Mouse (Mus musculus) intestine, embryonic 14.5 days (tissue): ENCODE data around the gene Tox3. TPM values are rescaled to one million over a fixed set of nuclear protein-coding genes. Genes with fewer than 3 reads are reported as not detected.
A peak's percentile ranks its signal among the peaks of the same experiment; 100 is the strongest.

Experiments
- ATAC-seq: fragments of 200-750 bp; cut with Nextera tagmentation; replicated peaks from 2 replicates; pipeline ENCODE4 v1.8.0; 2017; ENCODE audit warnings: low read depth, moderate number of reproducible peaks, moderate TSS enrichment, moderate library complexity; ENCODE audit not compliant: low FRiP score, low TSS enrichment
- DNase-seq: peaks from one replicate; pipeline ENCODE4 v3.0.0-alpha.2; 2018; ENCODE audit warnings: low spot score
- H3K27ac ChIP-seq: fragments of 300-500 bp; sonication (generic); 2 replicates; pipeline ENCODE4 v1.5.1; 2014; ENCODE audit warnings: low read depth, mild to moderate bottlenecking, control low read depth
- H3K27me3 ChIP-seq: fragments of 300-500 bp; sonication (generic); replicated peaks from 2 replicates; pipeline ENCODE4 v1.6.1; 2014; ENCODE audit warnings: low read length, control low read depth; ENCODE audit not compliant: control insufficient read depth, insufficient read depth
- H3K36me3 ChIP-seq: fragments of 300-500 bp; sonication (generic); 2 replicates; pipeline ENCODE4 v1.6.1; 2014; ENCODE audit warnings: low read length, control low read depth; ENCODE audit not compliant: control insufficient read depth, insufficient read depth
- H3K4me1 ChIP-seq: fragments of 300-500 bp; sonication (generic); replicated peaks from 2 replicates; pipeline ENCODE4 v1.6.1; 2014; ENCODE audit warnings: low read length, control low read depth, mixed read lengths; ENCODE audit not compliant: control insufficient read depth, insufficient read depth
- H3K4me2 ChIP-seq: fragments of 300-500 bp; sonication (generic); 2 replicates; pipeline ENCODE4 v1.6.1; 2014; ENCODE audit warnings: low read length
- H3K4me3 ChIP-seq: fragments of 300-500 bp; sonication (generic); 2 replicates; pipeline ENCODE4 v1.5.1; 2014; ENCODE audit warnings: low read depth, low read length, control low read depth, mixed read lengths
- H3K9ac ChIP-seq: fragments of 300-500 bp; sonication (generic); 2 replicates; pipeline ENCODE4 v1.6.1; 2014; ENCODE audit warnings: mild to moderate bottlenecking, low read length
- H3K9me3 ChIP-seq: fragments of 300-500 bp; sonication (generic); 2 replicates; pipeline ENCODE4 v1.6.1; 2016; ENCODE audit warnings: low read length, control low read depth; ENCODE audit not compliant: control insufficient read depth
- WGBS: fragments of 180-500 bp; shearing (Covaris S2); extraction: QIAGEN DNeasy Blood & Tissue Kit; methylation state at CpG from one replicate; pipeline ENCODE4 v1.1.7; 2014; 5-methylcytosine and 5-hydroxymethylcytosine counted together
- polyA plus RNA-seq: library from polyadenylated mRNA; unstranded; fragments of >200 nt; fragmentation: Nextera tagmentation; extraction: Ambion mirVana; gene quantifications from 2 replicates; pipeline ENCODE4 v1.2.1, GENCODE M21; 2014

The Tox3 gene
- polyA plus RNA-seq, 1 experiment from 2014 or later: 8.5 TPM

- 68% methylated on average over 3 of the region's 3 CpGs for WGBS
- ATAC-seq: no peak
Measured at GRCm38 (mm10) chr8:90356729-90357128, 8.6 kb upstream of the Tox3 start.

GRCm38 (mm10) chr8:90354782-90355181, 6.6 kb upstream of the Tox3 start:
- no peak overlapping the region for H3K4me3 ChIP-seq
- H3K27ac ChIP-seq: no peak overlapping the region
- ATAC-seq: no peak
- H3K9ac ChIP-seq: no peak overlapping the region
- 76% methylated on average over 3 of the region's 3 CpGs for WGBS
- H3K4me1 ChIP-seq: no peaks in the 10 kb centered on the region
- no peaks in the 10 kb centered on the region for H3K36me3 ChIP-seq
- no peaks in the 10 kb centered on the region for H3K9me3 ChIP-seq
- DNase-seq: no peak
- no peaks in the 10 kb centered on the region for H3K27me3 ChIP-seq
- no peak overlapping the region for H3K4me2 ChIP-seq

More at GRCm38 (mm10) chr8:90356729-90357128, 8.6 kb upstream of the Tox3 start:
- Histone ChIP-seq H3K36me3 (no peaks in the 10 kb centered on the region), H3K4me3 (no peak overlapping the region), H3K4me2 (no peak overlapping the region), H3K9me3 (no peaks in the 10 kb centered on the region), H3K9ac (no peak overlapping the region), H3K27ac (no peak overlapping the region), H3K27me3 (no peaks in the 10 kb centered on the region), H3K4me1 (no peaks in the 10 kb centered on the region)
- no peak for DNase-seq

- Histone ChIP-seq H3K4me3 (no peak overlapping the region), H3K9ac (no peak overlapping the region), H3K27ac (no peak overlapping the region), H3K36me3 (no peaks in the 10 kb centered on the region), H3K9me3 (no peaks in the 10 kb centered on the region), H3K27me3 (no peaks in the 10 kb centered on the region), H3K4me1 (peaks cover under 1% of the 10 kb centered on the region; the same call in 1 of the 2 replicates), H3K4me2 (no peak overlapping the region)
- DNase-seq (no peak), ATAC-seq (no peak)
- 73% methylated on average over 16 of the region's 16 CpGs for WGBS
Measured at GRCm38 (mm10) chr8:90353960-90354540, 5.9 kb upstream of the Tox3 start.

GRCm38 (mm10) chr8:90353499-90353898, 5.4 kb upstream of the Tox3 start:
- ATAC-seq (no peak), DNase-seq (no peak)
- Histone ChIP-seq H3K4me2 (no peak overlapping the region), H3K4me1 (peaks cover 6% of the 10 kb centered on the region; the same call in 1 of the 2 replicates), H3K9me3 (no peaks in the 10 kb centered on the region), H3K27ac (no peak overlapping the region), H3K4me3 (no peak overlapping the region), H3K27me3 (no peaks in the 10 kb centered on the region), H3K9ac (no peak overlapping the region), H3K36me3 (no peaks in the 10 kb centered on the region)
- 68% methylated on average over 2 of the region's 2 CpGs for WGBS

GRCm38 (mm10) chr8:90352991-90353390, 4.8 kb upstream of the Tox3 start:
- no peak overlapping the region for H3K4me2 ChIP-seq
- no peaks in the 10 kb centered on the region for H3K36me3 ChIP-seq
- no peak overlapping the region for H3K27ac ChIP-seq
- peaks cover 7% of the 10 kb centered on the region; the same call in 1 of the 2 replicates for H3K4me1 ChIP-seq
- H3K9me3 ChIP-seq: no peaks in the 10 kb centered on the region
- DNase-seq (no peak), ATAC-seq (no peak)
- H3K4me3 ChIP-seq: no peak overlapping the region
- 77% methylated on average over 2 of the region's 2 CpGs for WGBS
- no peak overlapping the region for H3K9ac ChIP-seq
- no peaks in the 10 kb centered on the region for H3K27me3 ChIP-seq

- Histone ChIP-seq H3K36me3 (no peaks in the 10 kb centered on the region), H3K4me1 (peaks cover 23% of the 10 kb centered on the region), H3K27ac (no peak overlapping the region), H3K9ac (no peak overlapping the region), H3K4me3 (no peak overlapping the region), H3K4me2 (no peak overlapping the region), H3K27me3 (no peaks in the 10 kb centered on the region), H3K9me3 (no peaks in the 10 kb centered on the region)
- WGBS: 24% methylated on average over 13 of the region's 13 CpGs
- no peak for DNase-seq
- peak; percentile 22; the same call in 1 of the 2 replicates for ATAC-seq
Measured at GRCm38 (mm10) chr8:90349709-90350562, 1.8 kb upstream of the Tox3 start.

GRCm38 (mm10) chr8:90348926-90349683, 962 bp upstream of the Tox3 start:
- Histone ChIP-seq H3K27me3 (no peaks in the 10 kb centered on the region), H3K4me1 (peaks cover 25% of the 10 kb centered on the region), H3K27ac (peak overlapping the region; percentile 64), H3K36me3 (no peaks in the 10 kb centered on the region), H3K9me3 (no peaks in the 10 kb centered on the region), H3K9ac (no peak overlapping the region), H3K4me3 (no peak overlapping the region), H3K4me2 (peak overlapping the region; percentile 73; the same call in 1 of the 2 replicates)
- WGBS: 37% methylated on average over 11 of the region's 11 CpGs
- ATAC-seq (no peak), DNase-seq (no peak)

GRCm38 (mm10) chr8:90347581-90348177, 464 bp downstream of the Tox3 start:
- WGBS: under 1% methylated on average over 66 of the region's 66 CpGs
- peak; percentile 60 for ATAC-seq
- peak overlapping the region; percentile 64 for H3K27ac ChIP-seq

More at GRCm38 (mm10) chr8:90347581-90348177, 464 bp downstream of the Tox3 start:
- Histone ChIP-seq H3K4me2 (peak overlapping the region; percentile 73), H3K9me3 (no peaks in the 10 kb centered on the region), H3K4me3 (peak overlapping the region; percentile 65), H3K4me1 (peaks cover 25% of the 10 kb centered on the region), H3K9ac (peak overlapping the region; percentile 83), H3K36me3 (no peaks in the 10 kb centered on the region), H3K27me3 (no peaks in the 10 kb centered on the region)
- peak; percentile 76 for DNase-seq
